Mouse (Mus musculus): Measurements from ENCODE around the gene Sae1. TPM values are rescaled to one million over a fixed set of nuclear protein-coding genes. Genes with fewer than 3 reads are reported as not detected.

Sae1 gene
- polyA plus RNA-seq, 1 experiment from 2014 or later = 437 TPM

GRCm38 (mm10) chr7:16355854-16356594 lies 31.6 kb downstream of the Sae1 start:
- Histone ChIP-seq H3K4me3 (ENCODE audit: low read depth, low read length) (no peak overlapping the region), H3K36me3 (ENCODE audit: control insufficient read depth, insufficient read depth, low read length) (peaks cover 17% of the 10 kb centered on the region), H3K9me3 (ENCODE audit: control insufficient read depth, low read length) (no peaks in the 10 kb centered on the region), H3K27ac (ENCODE audit: low read depth, low read length) (no peak overlapping the region), H3K27me3 (ENCODE audit: control insufficient read depth, insufficient read depth, low read length) (no peaks in the 10 kb centered on the region), H3K9ac (ENCODE audit: low read length) (no peak overlapping the region), H3K4me1 (replicated peaks; ENCODE audit: control insufficient read depth, insufficient read depth, low read length) (no peaks in the 10 kb centered on the region), H3K4me2 (ENCODE audit: low read depth, low read length, severe bottlenecking) (no peak overlapping the region)
- ATAC-seq (replicated peaks; ENCODE audit: low FRiP score) = no peak
- DNase-seq (ENCODE audit: low spot score) = no peak
- 95% methylated on average over 3 of the region's 3 CpGs for WGBS

- H3K36me3 ChIP-seq (ENCODE audit: control insufficient read depth, insufficient read depth, low read length) = peaks cover 11% of the 10 kb centered on the region
- no peaks in the 10 kb centered on the region for H3K9me3 ChIP-seq (ENCODE audit: control insufficient read depth, low read length)
- H3K4me3 ChIP-seq (ENCODE audit: low read depth, low read length) = no peak overlapping the region
- no peaks in the 10 kb centered on the region for H3K27me3 ChIP-seq (ENCODE audit: control insufficient read depth, insufficient read depth, low read length)
- H3K4me2 ChIP-seq (ENCODE audit: low read depth, low read length, severe bottlenecking) = no peak overlapping the region
- H3K4me1 ChIP-seq (replicated peaks; ENCODE audit: control insufficient read depth, insufficient read depth, low read length) = no peaks in the 10 kb centered on the region
- H3K27ac ChIP-seq (ENCODE audit: low read depth, low read length) = no peak overlapping the region
- ATAC-seq (replicated peaks; ENCODE audit: low FRiP score) (no peak), DNase-seq (ENCODE audit: low spot score) (no peak)
- 90% methylated on average over 5 of the region's 5 CpGs for WGBS
- H3K9ac ChIP-seq (ENCODE audit: low read length) = no peak overlapping the region
Observed at GRCm38 (mm10) chr7:16349999-16350398, 37.6 kb downstream of the Sae1 start.

GRCm38 (mm10) chr7:16345297-16345696 lies 42.3 kb downstream of the Sae1 start:
- Histone ChIP-seq H3K36me3 (ENCODE audit: control insufficient read depth, insufficient read depth, low read length) (no peaks in the 10 kb centered on the region; the same call in 1 of the 2 replicates), H3K9ac (ENCODE audit: low read length) (no peak overlapping the region), H3K9me3 (ENCODE audit: control insufficient read depth, low read length) (no peaks in the 10 kb centered on the region), H3K4me1 (replicated peaks; ENCODE audit: control insufficient read depth, insufficient read depth, low read length) (no peaks in the 10 kb centered on the region), H3K4me2 (ENCODE audit: low read depth, low read length, severe bottlenecking) (no peak overlapping the region), H3K4me3 (ENCODE audit: low read depth, low read length) (no peak overlapping the region), H3K27me3 (ENCODE audit: control insufficient read depth, insufficient read depth, low read length) (no peaks in the 10 kb centered on the region), H3K27ac (ENCODE audit: low read depth, low read length) (no peak overlapping the region)
- no peak for DNase-seq (ENCODE audit: low spot score)
- ATAC-seq (replicated peaks; ENCODE audit: low FRiP score) = no peak
- WGBS = 91% methylated on average over 4 of the region's 4 CpGs

GRCm38 (mm10) chr7:16344598-16344997 lies 43.0 kb downstream of the Sae1 start:
- no peaks in the 10 kb centered on the region; the same call in 1 of the 2 replicates for H3K36me3 ChIP-seq (ENCODE audit: control insufficient read depth, insufficient read depth, low read length)
- no peak for ATAC-seq (replicated peaks; ENCODE audit: low FRiP score)
- H3K4me1 ChIP-seq (replicated peaks; ENCODE audit: control insufficient read depth, insufficient read depth, low read length) = no peaks in the 10 kb centered on the region
- no peak overlapping the region for H3K4me2 ChIP-seq (ENCODE audit: low read depth, low read length, severe bottlenecking)
- no peak overlapping the region for H3K27ac ChIP-seq (ENCODE audit: low read depth, low read length)
- H3K9me3 ChIP-seq (ENCODE audit: control insufficient read depth, low read length) = no peaks in the 10 kb centered on the region
- 94% methylated on average over 3 of the region's 3 CpGs for WGBS
- H3K4me3 ChIP-seq (ENCODE audit: low read depth, low read length) = no peak overlapping the region
- no peaks in the 10 kb centered on the region for H3K27me3 ChIP-seq (ENCODE audit: control insufficient read depth, insufficient read depth, low read length)
- no peak for DNase-seq (ENCODE audit: low spot score)
- no peak overlapping the region for H3K9ac ChIP-seq (ENCODE audit: low read length)

- H3K36me3 ChIP-seq (ENCODE audit: control insufficient read depth, insufficient read depth, low read length) = peaks cover 8% of the 10 kb centered on the region; the same call in 1 of the 2 replicates
- WGBS = 74% methylated on average over 2 of the region's 2 CpGs
- no peak overlapping the region for H3K4me2 ChIP-seq (ENCODE audit: low read depth, low read length, severe bottlenecking)
- H3K9me3 ChIP-seq (ENCODE audit: control insufficient read depth, low read length) = no peaks in the 10 kb centered on the region
- no peaks in the 10 kb centered on the region for H3K27me3 ChIP-seq (ENCODE audit: control insufficient read depth, insufficient read depth, low read length)
- no peak for DNase-seq (ENCODE audit: low spot score)
- no peak overlapping the region for H3K9ac ChIP-seq (ENCODE audit: low read length)
- H3K27ac ChIP-seq (ENCODE audit: low read depth, low read length) = no peak overlapping the region
- ATAC-seq (replicated peaks; ENCODE audit: low FRiP score) = no peak
- H3K4me3 ChIP-seq (ENCODE audit: low read depth, low read length) = no peak overlapping the region
- H3K4me1 ChIP-seq (replicated peaks; ENCODE audit: control insufficient read depth, insufficient read depth, low read length) = no peaks in the 10 kb centered on the region
Observed at GRCm38 (mm10) chr7:16337733-16338132, 49.9 kb downstream of the Sae1 start.

GRCm38 (mm10) chr7:16329146-16329545 lies 58.5 kb downstream of the Sae1 start:
- Histone ChIP-seq H3K27ac (ENCODE audit: low read depth, low read length) (no peak overlapping the region), H3K4me2 (ENCODE audit: low read depth, low read length, severe bottlenecking) (no peak overlapping the region), H3K27me3 (ENCODE audit: control insufficient read depth, insufficient read depth, low read length) (no peaks in the 10 kb centered on the region), H3K9ac (ENCODE audit: low read length) (no peak overlapping the region), H3K36me3 (ENCODE audit: control insufficient read depth, insufficient read depth, low read length) (peaks cover 12% of the 10 kb centered on the region; the same call in 1 of the 2 replicates), H3K9me3 (ENCODE audit: control insufficient read depth, low read length) (no peaks in the 10 kb centered on the region), H3K4me1 (replicated peaks; ENCODE audit: control insufficient read depth, insufficient read depth, low read length) (peaks cover 2% of the 10 kb centered on the region; the same call in 1 of the 2 replicates), H3K4me3 (ENCODE audit: low read depth, low read length) (no peak overlapping the region)
- WGBS = 85% methylated on average over 3 of the region's 3 CpGs
- DNase-seq (ENCODE audit: low spot score) (no peak), ATAC-seq (replicated peaks; ENCODE audit: low FRiP score) (no peak)

- DNase-seq (ENCODE audit: low spot score) (no peak), ATAC-seq (replicated peaks; ENCODE audit: low FRiP score) (no peak)
- no peak overlapping the region for H3K27ac ChIP-seq (ENCODE audit: low read depth, low read length)
- H3K4me3 ChIP-seq (ENCODE audit: low read depth, low read length) = no peak overlapping the region
- H3K9me3 ChIP-seq (ENCODE audit: control insufficient read depth, low read length) = no peaks in the 10 kb centered on the region
- no peak overlapping the region for H3K9ac ChIP-seq (ENCODE audit: low read length)
- H3K4me1 ChIP-seq (replicated peaks; ENCODE audit: control insufficient read depth, insufficient read depth, low read length) = peaks cover 2% of the 10 kb centered on the region; the same call in 1 of the 2 replicates
- peaks cover 7% of the 10 kb centered on the region; the same call in 1 of the 2 replicates for H3K36me3 ChIP-seq (ENCODE audit: control insufficient read depth, insufficient read depth, low read length)
- WGBS = 82% methylated on average over 2 of the region's 2 CpGs
- no peaks in the 10 kb centered on the region for H3K27me3 ChIP-seq (ENCODE audit: control insufficient read depth, insufficient read depth, low read length)
- H3K4me2 ChIP-seq (ENCODE audit: low read depth, low read length, severe bottlenecking) = no peak overlapping the region
Observed at GRCm38 (mm10) chr7:16326607-16326971, 61.0 kb downstream of the Sae1 start.

- Histone ChIP-seq H3K4me2 (ENCODE audit: low read depth, low read length, severe bottlenecking) (no peak overlapping the region), H3K27me3 (ENCODE audit: control insufficient read depth, insufficient read depth, low read length) (no peaks in the 10 kb centered on the region), H3K4me3 (ENCODE audit: low read depth, low read length) (no peak overlapping the region), H3K9me3 (ENCODE audit: control insufficient read depth, low read length) (no peaks in the 10 kb centered on the region), H3K27ac (ENCODE audit: low read depth, low read length) (no peak overlapping the region), H3K4me1 (replicated peaks; ENCODE audit: control insufficient read depth, insufficient read depth, low read length) (peaks cover 2% of the 10 kb centered on the region; the same call in 1 of the 2 replicates), H3K36me3 (ENCODE audit: control insufficient read depth, insufficient read depth, low read length) (peaks cover 7% of the 10 kb centered on the region; the same call in 1 of the 2 replicates), H3K9ac (ENCODE audit: low read length) (no peak overlapping the region)
- 38% methylated on average over 8 of the region's 8 CpGs for WGBS
- DNase-seq (ENCODE audit: low spot score) (peak; percentile 71), ATAC-seq (replicated peaks; ENCODE audit: low FRiP score) (peak; percentile 56; the same call in 1 of the 2 replicates)
Observed at GRCm38 (mm10) chr7:16325920-16326606, 61.5 kb downstream of the Sae1 start.
